Mouse (Mus musculus) myocyte (in vitro differentiated cells): ENCODE results near the gene Irgm1. TPM values are rescaled to one million over a fixed set of nuclear protein-coding genes. Genes with fewer than 3 reads are reported as not detected.
"Not testable (repeated sequence)": the region's sequence is repeated elsewhere in the genome, so short reads cannot be mapped to it uniquely, and the experiment has no call there.

Experiments
- H3K27me3 ChIP-seq: one replicate; pipeline ENCODE4 v1.6.1; 2011; ENCODE audit not compliant: control insufficient read depth, insufficient read depth, insufficient read length
- H3K36me3 ChIP-seq: one replicate; pipeline ENCODE4 v1.6.1; 2011; ENCODE audit not compliant: control insufficient read depth, insufficient read depth
- H3K4me2 ChIP-seq: one replicate; pipeline ENCODE4 v1.6.1; 2011; ENCODE audit warnings: low read depth, control low read depth
- H3K4me3 ChIP-seq: one replicate; pipeline ENCODE4 v1.5.1; 2011; ENCODE audit warnings: mild to moderate bottlenecking, control low read depth, moderate library complexity
- H3K79me2 ChIP-seq: one replicate; pipeline ENCODE4 v1.6.1; 2011; ENCODE audit not compliant: control insufficient read depth, insufficient read depth
- H3ac ChIP-seq: one replicate; pipeline ENCODE4 v1.6.1; 2011; ENCODE audit not compliant: control insufficient read depth, insufficient read length
- CEBPB ChIP-seq: IDR thresholded peaks from 2 replicates; pipeline ENCODE4 v1.6.1; 2011; ENCODE audit warnings: mild to moderate bottlenecking, moderate library complexity; ENCODE audit not compliant: poor library complexity, insufficient read depth, severe bottlenecking
- E2F4 ChIP-seq: IDR thresholded peaks from one replicate; pipeline ENCODE4 v1.6.1; 2011; ENCODE audit warnings: mild to moderate bottlenecking, control low read depth, moderate library complexity; ENCODE audit not compliant: insufficient read depth
- MAX ChIP-seq: IDR thresholded peaks from one replicate; pipeline ENCODE4 v1.6.1; 2011; ENCODE audit warnings: low read depth, mild to moderate bottlenecking, control low read depth
- MYOD1 ChIP-seq, 3 experiments: IDR thresholded peaks; one replicate each; pipeline ENCODE4 v1.6.1; 2011; ENCODE audit warnings: control low read depth in 2 of 3, low read depth in 2 of 3, mild to moderate bottlenecking in 2 of 3, moderate library complexity in 1 of 3; ENCODE audit not compliant: insufficient read length in 2 of 3, control insufficient read depth in 1 of 3
- MYOG ChIP-seq, 3 experiments: IDR thresholded peaks; one replicate each; pipeline ENCODE4 v1.6.1; 2011; ENCODE audit warnings: control low read depth in 2 of 3, low read depth in 2 of 3, mild to moderate bottlenecking in 2 of 3; ENCODE audit not compliant: insufficient read length in 2 of 3, control insufficient read depth in 1 of 3, insufficient read depth in 1 of 3
- POLR2A ChIP-seq: IDR thresholded peaks from one replicate; pipeline ENCODE4 v1.6.1; 2011; ENCODE audit warnings: low read depth, mild to moderate bottlenecking, control low read depth, moderate library complexity; ENCODE audit not compliant: insufficient read length
- POLR2AphosphoS2 ChIP-seq: IDR thresholded peaks from one replicate; pipeline ENCODE4 v1.6.1; 2011; ENCODE audit warnings: low read depth, control low read depth; ENCODE audit not compliant: insufficient read length
- REST ChIP-seq: IDR thresholded peaks from one replicate; pipeline ENCODE4 v1.6.1; 2011; ENCODE audit warnings: mild to moderate bottlenecking, control low read depth, moderate library complexity; ENCODE audit not compliant: insufficient read depth, insufficient read length
- SRF ChIP-seq: IDR thresholded peaks from one replicate; pipeline ENCODE4 v1.6.1; 2011; ENCODE audit warnings: low read depth; ENCODE audit not compliant: control insufficient read depth, insufficient read length
- TCF12 ChIP-seq: IDR thresholded peaks from one replicate; pipeline ENCODE4 v1.6.1; 2011; ENCODE audit warnings: mild to moderate bottlenecking, control low read depth; ENCODE audit not compliant: poor library complexity, insufficient read depth, severe bottlenecking
- TCF3 ChIP-seq: IDR thresholded peaks from one replicate; pipeline ENCODE4 v1.6.1; 2011; ENCODE audit warnings: low read depth, control low read depth; ENCODE audit not compliant: insufficient read length
- USF1 ChIP-seq: IDR thresholded peaks from one replicate; pipeline ENCODE4 v1.6.1; 2011; ENCODE audit warnings: low read depth, mild to moderate bottlenecking, control low read depth, moderate library complexity
- polyA plus RNA-seq: library from polyadenylated mRNA; unstranded; fragments of >200 nt; fragmentation: generic; extraction: Trizol; gene quantifications from one replicate; pipeline ENCODE4 v1.2.1, GENCODE M21; 2012; ENCODE audit warnings: missing spikeins

Irgm1 gene
- polyA plus RNA-seq, 1 experiment = 6.9 TPM

GRCm38 (mm10) chr11:48831273-48831672 lies 40.2 kb downstream of the Irgm1 start:
- Histone ChIP-seq H3K36me3 (no peaks in the 10 kb centered on the region), H3ac (no peak overlapping the region), H3K27me3 (no peaks in the 10 kb centered on the region), H3K4me3 (no peak overlapping the region), H3K79me2 (no peaks in the 10 kb centered on the region), H3K4me2 (no peak overlapping the region)
- TF ChIP-seq POLR2A (no peak), POLR2AphosphoS2 (no peak), MAX (no peak), TCF12 (no peak), USF1 (no peak), TCF3 (no peak), E2F4 (no peak), MYOG (IDR thresholded peaks at IDR 0.05; ENCODE audit: control insufficient read depth in 1 of 3, insufficient read depth in 1 of 3, insufficient read length in 2 of 3, low read depth in 2 of 3) (no peak), CEBPB (no peak), REST (no peak), MYOD1 (IDR thresholded peaks at IDR 0.05; ENCODE audit: control insufficient read depth in 1 of 3, insufficient read length in 2 of 3, low read depth in 2 of 3) (no peak), SRF (no peak)

- Histone ChIP-seq H3K27me3 (no peaks in the 10 kb centered on the region), H3K36me3 (no peaks in the 10 kb centered on the region), H3ac (no peak overlapping the region), H3K4me2 (no peak overlapping the region), H3K79me2 (no peaks in the 10 kb centered on the region), H3K4me3 (no peak overlapping the region)
- TF ChIP-seq USF1 (no peak), TCF3 (no peak), REST (no peak), SRF (no peak), POLR2AphosphoS2 (no peak), MAX (no peak), MYOD1 (IDR thresholded peaks at IDR 0.05; ENCODE audit: control insufficient read depth in 1 of 3, insufficient read length in 2 of 3, low read depth in 2 of 3) (no peak), CEBPB (no peak), TCF12 (no peak), E2F4 (no peak), MYOG (IDR thresholded peaks at IDR 0.05; ENCODE audit: control insufficient read depth in 1 of 3, insufficient read depth in 1 of 3, insufficient read length in 2 of 3, low read depth in 2 of 3) (no peak), POLR2A (no peak)
Measured at GRCm38 (mm10) chr11:48830279-48830678, 41.2 kb downstream of the Irgm1 start.

GRCm38 (mm10) chr11:48827926-48828325 lies 43.6 kb downstream of the Irgm1 start:
- no peaks in the 10 kb centered on the region for H3K27me3 ChIP-seq
- no peak overlapping the region for H3ac ChIP-seq
- TF ChIP-seq MYOD1 (IDR thresholded peaks at IDR 0.05; ENCODE audit: control insufficient read depth in 1 of 3, insufficient read length in 2 of 3, low read depth in 2 of 3) = no peak
- TF ChIP-seq MYOG (IDR thresholded peaks at IDR 0.05; ENCODE audit: control insufficient read depth in 1 of 3, insufficient read depth in 1 of 3, insufficient read length in 2 of 3, low read depth in 2 of 3) = no peak
- TF ChIP-seq REST = no peak
- TF ChIP-seq E2F4 = no peak
- no peak for TF ChIP-seq POLR2A
- no peak for TF ChIP-seq POLR2AphosphoS2
- no peak for TF ChIP-seq CEBPB
- no peak for TF ChIP-seq TCF3
- TF ChIP-seq USF1 = no peak
- TF ChIP-seq SRF = no peak
- no peak for TF ChIP-seq TCF12
- TF ChIP-seq MAX = no peak
- H3K36me3 ChIP-seq = no peaks in the 10 kb centered on the region
- no peak overlapping the region for H3K4me3 ChIP-seq
- no peak overlapping the region for H3K4me2 ChIP-seq
- no peaks in the 10 kb centered on the region for H3K79me2 ChIP-seq

- Histone ChIP-seq H3K27me3 (no peaks in the 10 kb centered on the region), H3K36me3 (no peaks in the 10 kb centered on the region), H3K4me3 (peak overlapping the region; percentile 28), H3K4me2 (peak overlapping the region; percentile 58), H3K79me2 (no peaks in the 10 kb centered on the region), H3ac (no peak overlapping the region)
- TF ChIP-seq TCF12 (no peak), REST (no peak), POLR2AphosphoS2 (no peak), CEBPB (no peak), USF1 (no peak), SRF (no peak), MYOD1 (IDR thresholded peaks at IDR 0.05; ENCODE audit: control insufficient read depth in 1 of 3, insufficient read length in 2 of 3, low read depth in 2 of 3) (no peak), E2F4 (no peak), MYOG (IDR thresholded peaks at IDR 0.05; ENCODE audit: control insufficient read depth in 1 of 3, insufficient read depth in 1 of 3, insufficient read length in 2 of 3, low read depth in 2 of 3) (no peak), TCF3 (no peak), MAX (no peak), POLR2A (no peak)
Measured at GRCm38 (mm10) chr11:48826752-48827096, 44.8 kb downstream of the Irgm1 start.

- not testable (repeated sequence) for H3K27me3 ChIP-seq, H3K36me3 ChIP-seq
- H3K4me3 ChIP-seq = peak within 1 kb of the TSS; percentile 28
Measured at GRCm38 (mm10) chr11:48825979-48826751, 45.3 kb downstream of the Irgm1 start, which contains the start of the genes Trim7 and Gm12184. Trim7 (plus strand) TSS chr11:48826140. Gm12184 (minus strand) TSS chr11:48826655.

More at GRCm38 (mm10) chr11:48825979-48826751, 45.3 kb downstream of the Irgm1 start, which contains the start of the genes Trim7 and Gm12184:
- H3ac ChIP-seq, H3K79me2 ChIP-seq: not testable (repeated sequence)
- H3K4me2 ChIP-seq = peak within 1 kb of the TSS; percentile 58
